Mouse (Mus musculus) MEL (cell line): Measurements from ENCODE around the gene Btg1. TPM values are rescaled to one million over a fixed set of nuclear protein-coding genes. Genes with fewer than 3 reads are reported as not detected.
A peak's percentile ranks its signal among the peaks of the same experiment; 100 is the strongest.

Experiments used
- DNase-seq: peaks from one replicate; pipeline ENCODE4 v3.0.0; 2011; ENCODE audit warnings: low read depth, low spot score
- H3K27ac ChIP-seq: 2 replicates; pipeline ENCODE4 v1.5.1; 2012; ENCODE audit warnings: low read depth, mild to moderate bottlenecking, control low read depth, low read length, moderate library complexity; ENCODE audit not compliant: control insufficient read depth
- H3K27me3 ChIP-seq, 2 experiments: fragments of 150-350 bp in 1 of 2; sonication (generic) in 1 of 2; 2 replicates each; pipeline ENCODE4 v1.6.1; 2012; ENCODE audit warnings: low read length in 2 of 2, mild to moderate bottlenecking in 2 of 2, improper control_type of control experiment in 1 of 2, moderate library complexity in 1 of 2; ENCODE audit not compliant: insufficient read depth in 2 of 2, control insufficient read depth in 1 of 2
- H3K36me3 ChIP-seq, 2 experiments: 2 replicates each; pipeline ENCODE4 v1.6.1; 2012 to 2014; ENCODE audit warnings: low read length in 2 of 2, improper control_type of control experiment in 1 of 2, inconsistent platforms in 1 of 2, mild to moderate bottlenecking in 1 of 2; ENCODE audit not compliant: insufficient read depth in 2 of 2, control insufficient read depth in 1 of 2
- H3K4me1 ChIP-seq, 2 experiments: fragments of 150-350 bp in 1 of 2; sonication (generic) in 1 of 2; 2 replicates each; pipeline ENCODE4 v1.6.1; 2012; ENCODE audit warnings: low read length in 2 of 2, improper control_type of control experiment in 1 of 2, mild to moderate bottlenecking in 1 of 2; ENCODE audit not compliant: insufficient read depth in 2 of 2, control insufficient read depth in 1 of 2
- H3K4me3 ChIP-seq, 2 experiments: fragments of 150-350 bp in 1 of 2; sonication (generic) in 1 of 2; 2 replicates each; pipeline ENCODE4 v1.5.1; 2012; ENCODE audit warnings: low read depth in 2 of 2, low read length in 2 of 2, mild to moderate bottlenecking in 2 of 2, moderate library complexity in 2 of 2, control low read depth in 1 of 2, improper control_type of control experiment in 1 of 2; ENCODE audit not compliant: control insufficient read depth in 1 of 2, insufficient read depth in 1 of 2
- H3K79me2 ChIP-seq: 2 replicates; pipeline ENCODE4 v1.6.1; 2012; ENCODE audit warnings: mild to moderate bottlenecking, low read length, moderate library complexity; ENCODE audit not compliant: control insufficient read depth, poor library complexity, insufficient read depth
- H3K9ac ChIP-seq: 2 replicates; pipeline ENCODE4 v1.6.1; 2012; ENCODE audit warnings: low read depth, mild to moderate bottlenecking, control low read depth, low read length, moderate library complexity; ENCODE audit not compliant: control insufficient read depth, poor library complexity, severe bottlenecking
- H3K9me3 ChIP-seq: fragments of 150-350 bp; sonication (generic); replicated peaks from 2 replicates; pipeline ENCODE4 v1.6.1; 2012; ENCODE audit warnings: mild to moderate bottlenecking, low read length, improper control_type of control experiment, moderate library complexity; ENCODE audit not compliant: insufficient read depth
- BHLHE40 ChIP-seq: IDR thresholded peaks from 2 replicates; pipeline ENCODE4 v1.6.1; 2012; ENCODE audit warnings: low read depth, mild to moderate bottlenecking, inconsistent platforms, low read length, improper control_type of control experiment, borderline replicate concordance
- EP300 ChIP-seq, 2 experiments: IDR thresholded peaks; 2 replicates each; pipeline ENCODE4 v1.6.1; 2011; ENCODE audit warnings: improper control_type of control experiment in 2 of 2, low read length in 2 of 2, low read depth in 1 of 2, mild to moderate bottlenecking in 1 of 2
- ETS1 ChIP-seq: IDR thresholded peaks from 2 replicates; pipeline ENCODE4 v1.6.1; 2012; ENCODE audit warnings: low read depth, mild to moderate bottlenecking, inconsistent platforms, low read length, improper control_type of control experiment, moderate library complexity
- GABPA ChIP-seq: IDR thresholded peaks from 2 replicates; pipeline ENCODE4 v1.6.1; 2012; ENCODE audit warnings: low read depth, mild to moderate bottlenecking, inconsistent platforms, low read length, improper control_type of control experiment, moderate library complexity
- GATA1 ChIP-seq: IDR thresholded peaks from 2 replicates; pipeline ENCODE4 v1.6.1; 2011; ENCODE audit warnings: low read depth, low read length, improper control_type of control experiment
- HCFC1 ChIP-seq: IDR thresholded peaks from 2 replicates; pipeline ENCODE4 v1.6.1; 2012; ENCODE audit warnings: low read depth, mild to moderate bottlenecking, inconsistent platforms, low read length, improper control_type of control experiment, moderate library complexity
- JUND ChIP-seq: IDR thresholded peaks from 2 replicates; pipeline ENCODE4 v1.6.1; 2011; ENCODE audit warnings: low read depth, mild to moderate bottlenecking, improper control_type of control experiment, low read length
- KAT2A ChIP-seq: conservative IDR thresholded peaks from 2 replicates; pipeline ENCODE4 v1.6.1; 2012; ENCODE audit warnings: low read depth, low read length, improper control_type of control experiment, inconsistent platforms
- MAFK ChIP-seq: IDR thresholded peaks from 2 replicates; pipeline ENCODE4 v1.6.1; 2011; ENCODE audit warnings: low read depth, mild to moderate bottlenecking, low read length, improper control_type of control experiment, borderline replicate concordance
- MAZ ChIP-seq: IDR thresholded peaks from 2 replicates; pipeline ENCODE4 v1.6.1; 2012; ENCODE audit warnings: low read depth, mild to moderate bottlenecking, inconsistent platforms, low read length, improper control_type of control experiment
- MEF2A ChIP-seq: IDR thresholded peaks from 2 replicates; pipeline ENCODE4 v1.6.1; 2014; ENCODE audit warnings: low read depth, mild to moderate bottlenecking, inconsistent platforms, low read length, improper control_type of control experiment; ENCODE audit not compliant: poor library complexity, insufficient replicate concordance, severe bottlenecking; ENCODE audit errors: extremely low read depth
- MYB ChIP-seq: IDR thresholded peaks from 2 replicates; pipeline ENCODE4 v1.6.1; 2011; ENCODE audit warnings: mild to moderate bottlenecking, low read depth, low read length, improper control_type of control experiment
- MYC ChIP-seq: IDR thresholded peaks from 2 replicates; pipeline ENCODE4 v1.6.1; 2011; ENCODE audit warnings: low read depth, mild to moderate bottlenecking, low read length, improper control_type of control experiment, moderate library complexity
- NRF1 ChIP-seq: IDR thresholded peaks from 2 replicates; pipeline ENCODE4 v1.6.1; 2014; ENCODE audit warnings: low read depth, mild to moderate bottlenecking, inconsistent platforms, low read length, improper control_type of control experiment, moderate library complexity; ENCODE audit not compliant: poor library complexity, insufficient read depth, severe bottlenecking
- POLR2A ChIP-seq, 2 experiments: IDR thresholded peaks; 2 replicates each; pipeline ENCODE4 v1.6.1; 2011 to 2012; ENCODE audit warnings: low read length in 2 of 2, mild to moderate bottlenecking in 2 of 2, control low read depth in 1 of 2, improper control_type of control experiment in 1 of 2, low read depth in 1 of 2, moderate library complexity in 1 of 2; ENCODE audit not compliant: control insufficient read depth in 1 of 2, insufficient read depth in 1 of 2, poor library complexity in 1 of 2
- POLR2AphosphoS2 ChIP-seq: IDR thresholded peaks from 2 replicates; pipeline ENCODE4 v1.6.1; 2011; ENCODE audit warnings: low read length, improper control_type of control experiment
- SIN3A ChIP-seq: IDR thresholded peaks from 2 replicates; pipeline ENCODE4 v1.6.1; 2012; ENCODE audit warnings: low read length, improper control_type of control experiment, inconsistent platforms
- TBP ChIP-seq: IDR thresholded peaks from 2 replicates; pipeline ENCODE4 v1.8.0; 2011; ENCODE audit warnings: low read depth, low read length, improper control_type of control experiment
- TCF12 ChIP-seq: IDR thresholded peaks from 2 replicates; pipeline ENCODE4 v1.6.1; 2014; ENCODE audit warnings: low read depth, mild to moderate bottlenecking, inconsistent platforms, low read length, improper control_type of control experiment, moderate library complexity
- UBTF ChIP-seq: IDR thresholded peaks from 2 replicates; pipeline ENCODE4 v1.6.1; 2012; ENCODE audit warnings: low read depth, mild to moderate bottlenecking, inconsistent platforms, low read length, improper control_type of control experiment, moderate library complexity, borderline replicate concordance; ENCODE audit not compliant: insufficient read depth
- USF1 ChIP-seq: IDR thresholded peaks from 2 replicates; pipeline ENCODE4 v1.6.1; 2014; ENCODE audit warnings: low read depth, mild to moderate bottlenecking, inconsistent platforms, low read length, improper control_type of control experiment, moderate library complexity
- ZC3H11A ChIP-seq: IDR thresholded peaks from 2 replicates; pipeline ENCODE4 v1.6.1; 2012; ENCODE audit warnings: low read depth, mild to moderate bottlenecking, inconsistent platforms, low read length, improper control_type of control experiment
- ZNF384 ChIP-seq: IDR thresholded peaks from 2 replicates; pipeline ENCODE4 v1.6.1; 2012; ENCODE audit warnings: low read depth, mild to moderate bottlenecking, inconsistent platforms, low read length, improper control_type of control experiment
- polyA plus RNA-seq, 2 experiments: library from polyadenylated mRNA; stranded (reverse) in 1 of 2; unstranded in 1 of 2; fragments of >175 nt in 1 of 2; fragments of >200 nt in 1 of 2; gene quantifications; 2 replicates each; pipeline versions ENCODE4 v1.2.1 to v1.2.4; 2012; ENCODE audit warnings: low replicate concordance in 2 of 2, low read depth in 1 of 2; ENCODE audit not compliant: insufficient read length in 2 of 2, insufficient read depth in 1 of 2, missing spikeins in 1 of 2
- total RNA-seq: library from RNA; depleted of rRNA; stranded (reverse); fragments of 300-350 nt; gene quantifications from 2 replicates; pipeline ENCODE4 v1.2.3, GENCODE M21; 2012

Btg1 gene
- total and polyA plus RNA-seq, 3 experiments, result 2.0 to 4.8 TPM; not detected in 1

DNA sequence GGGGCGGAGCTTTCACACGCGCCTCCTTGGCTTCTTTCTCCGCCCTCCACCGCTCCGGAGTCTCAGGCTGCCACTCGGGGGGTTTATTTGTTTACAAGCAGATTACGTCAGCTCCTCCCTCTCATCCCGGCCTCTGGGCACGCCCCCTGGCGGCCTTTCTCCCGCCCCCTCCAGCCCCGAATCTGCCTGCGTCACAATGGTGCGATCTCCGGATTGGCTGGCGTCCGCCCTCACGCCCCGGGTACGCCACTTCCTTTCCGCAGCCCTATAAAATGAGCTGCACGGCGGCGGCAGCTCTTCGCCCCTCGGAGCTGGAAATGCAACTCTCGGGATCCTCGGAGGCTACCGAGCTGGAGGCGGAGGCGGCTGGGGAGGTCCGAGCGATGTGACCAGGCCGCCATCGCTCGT, at the start of gene Btg1 (continued):
- TF ChIP-seq USF1 (0 out of 2 replicates have a peak, but pooled peaks have one; percentile 52), MAFK (no peak)

DNA sequence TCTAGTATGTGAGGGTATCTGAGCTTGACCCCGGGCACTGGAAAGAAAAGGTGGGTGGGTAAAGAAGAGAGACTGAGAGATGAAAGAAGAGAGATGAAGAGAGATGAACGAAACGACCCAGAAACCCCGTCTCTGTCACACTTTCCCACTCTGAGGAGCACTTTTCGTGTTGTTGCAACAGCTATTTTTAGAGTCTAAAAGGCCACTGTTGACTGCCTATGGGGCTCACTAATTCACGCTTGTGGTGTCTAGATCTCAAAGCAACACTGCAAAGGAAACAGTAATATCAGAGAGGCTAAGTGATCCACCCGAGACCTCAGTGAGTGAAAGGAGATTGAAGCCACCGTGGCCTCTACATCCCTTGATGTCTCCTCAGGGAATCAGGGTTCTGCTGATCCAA, 47.3 kb upstream of the Btg1 start:
- Histone ChIP-seq H3K4me1 (no peaks in the 10 kb centered on the region), H3K36me3 (no peaks in the 10 kb centered on the region), H3K79me2 (no peaks in the 10 kb centered on the region), H3K4me3 (no peak overlapping the region), H3K27me3 (no peaks in the 10 kb centered on the region), H3K9ac (no peak overlapping the region), H3K27ac (no peak overlapping the region), H3K9me3 (no peaks in the 10 kb centered on the region)
- no peak for TF ChIP-seq ZNF384
- no peak for TF ChIP-seq GATA1
- TF ChIP-seq ZC3H11A, result no peak
- TF ChIP-seq BHLHE40, result no peak
- TF ChIP-seq ETS1, result no peak
- TF ChIP-seq TCF12, result no peak
- no peak for TF ChIP-seq NRF1
- no peak for TF ChIP-seq GABPA
- no peak for TF ChIP-seq POLR2A (IDR thresholded peaks at IDR 0.05; ENCODE audit: control insufficient read depth in 1 of 2, insufficient read depth in 1 of 2, low read depth in 1 of 2, low read length in 2 of 2, poor library complexity in 1 of 2)
- TF ChIP-seq EP300 (IDR thresholded peaks at IDR 0.05; ENCODE audit: low read depth in 1 of 2, low read length in 2 of 2), result no peak
- no peak for TF ChIP-seq UBTF
- no peak for TF ChIP-seq HCFC1
- no peak for TF ChIP-seq KAT2A
- TF ChIP-seq POLR2AphosphoS2, result no peak
- TF ChIP-seq JUND, result no peak
- no peak for TF ChIP-seq TBP
- no peak for TF ChIP-seq MYC
- no peak for TF ChIP-seq MAZ
- DNase-seq, result no peak

DNA sequence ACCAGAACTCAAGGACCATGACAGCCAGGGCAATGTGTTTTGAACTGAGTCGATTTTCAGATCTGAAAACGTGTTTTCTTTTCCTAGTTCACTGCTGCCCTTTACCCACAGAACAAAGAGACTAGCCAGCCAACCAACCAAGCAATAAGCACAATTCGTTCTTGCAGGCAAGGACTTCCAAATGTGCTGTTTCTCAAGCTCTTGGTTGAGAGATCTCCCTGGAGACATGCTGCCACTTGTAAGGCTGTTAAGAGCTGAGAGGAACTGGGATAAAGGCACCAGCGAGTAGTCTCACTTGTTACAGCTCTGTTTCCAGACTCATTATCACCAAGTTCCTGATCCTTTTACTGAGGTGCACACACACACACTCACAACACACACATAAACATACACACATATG, 45.6 kb upstream of the Btg1 start:
- H3K36me3 ChIP-seq, result no peaks in the 10 kb centered on the region
- H3K79me2 ChIP-seq, result no peaks in the 10 kb centered on the region
- H3K9me3 ChIP-seq, result no peaks in the 10 kb centered on the region
- H3K4me3 ChIP-seq, result no peak overlapping the region
- no peaks in the 10 kb centered on the region for H3K4me1 ChIP-seq
- no peak overlapping the region for H3K9ac ChIP-seq
- TF ChIP-seq MYB (no peak), MEF2A (no peak), HCFC1 (no peak), GABPA (no peak), POLR2AphosphoS2 (no peak), SIN3A (no peak)
- no peak overlapping the region for H3K27ac ChIP-seq
- DNase-seq, result no peak
- no peaks in the 10 kb centered on the region for H3K27me3 ChIP-seq
